Mouse (Mus musculus): ENCODE measurements around the gene Cadm2. TPM values are rescaled to one million over a fixed set of nuclear protein-coding genes. Genes with fewer than 3 reads are reported as not detected.

Gene Cadm2
- polyA plus RNA-seq, 1 experiment = 0.04 TPM

DNA sequence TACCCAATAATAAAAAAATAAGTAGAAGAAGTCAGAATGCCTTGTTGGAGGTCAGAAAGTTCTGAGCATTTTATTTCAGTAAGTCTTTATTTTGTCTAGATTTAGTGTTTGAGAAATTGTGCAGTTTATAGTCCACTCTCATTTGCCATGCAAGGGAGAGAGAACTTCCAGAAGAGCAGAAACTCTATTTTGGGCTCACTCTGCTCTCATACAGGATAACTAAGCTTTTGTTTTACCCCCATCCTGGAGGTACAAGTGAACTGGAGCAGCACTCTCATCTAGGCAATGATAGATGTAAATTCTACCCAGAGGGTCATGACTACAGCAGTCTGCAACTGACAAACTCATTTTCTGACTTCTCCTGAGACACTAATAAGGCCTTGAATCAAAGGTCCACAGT is 925.9 kb downstream of the Cadm2 start:
- Histone ChIP-seq H3K27me3 (ENCODE audit: control insufficient read depth, insufficient read depth, low read length) (no peaks in the 10 kb centered on the region), H3K4me3 (ENCODE audit: low read depth, low read length) (no peak overlapping the region), H3K4me1 (ENCODE audit: control insufficient read depth, insufficient read depth, insufficient read length, low read length) (no peaks in the 10 kb centered on the region), H3K36me3 (ENCODE audit: control insufficient read depth, insufficient read depth, low read length) (no peaks in the 10 kb centered on the region), H3K27ac (ENCODE audit: insufficient read depth, low read depth, low read length) (no peak overlapping the region)
- TF ChIP-seq POLR2A (IDR thresholded peaks at IDR 0.05; ENCODE audit: low read depth, low read length) (no peak), CTCF (IDR thresholded peaks at IDR 0.05; ENCODE audit: extremely low read depth, insufficient read length, insufficient replicate concordance, low read depth, low read length) (no peak)

DNA sequence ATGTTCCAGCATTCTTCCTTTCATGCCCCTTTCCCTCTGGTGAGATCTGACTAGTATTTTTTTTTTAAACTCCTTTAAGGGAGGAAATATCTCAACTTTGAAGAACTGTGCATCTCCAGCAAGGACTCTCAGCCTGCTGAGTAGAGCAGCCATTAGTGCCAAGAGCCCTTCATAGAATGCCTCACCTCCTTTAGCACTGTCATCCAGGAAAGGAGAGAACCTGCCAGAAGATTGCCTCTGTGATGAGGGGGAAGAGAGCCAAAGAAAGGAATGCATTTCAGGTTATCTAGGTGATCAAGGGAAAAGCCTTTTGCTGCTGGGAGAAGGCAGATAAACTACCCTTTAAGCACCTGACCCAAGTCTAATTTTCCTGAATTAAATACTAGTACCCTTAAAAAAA is 943.5 kb downstream of the Cadm2 start:
- Histone ChIP-seq H3K27me3 (ENCODE audit: control insufficient read depth, insufficient read depth, low read length) (no peaks in the 10 kb centered on the region), H3K27ac (ENCODE audit: insufficient read depth, low read depth, low read length) (no peak overlapping the region), H3K36me3 (ENCODE audit: control insufficient read depth, insufficient read depth, low read length) (no peaks in the 10 kb centered on the region), H3K4me1 (ENCODE audit: control insufficient read depth, insufficient read depth, insufficient read length, low read length) (no peaks in the 10 kb centered on the region), H3K4me3 (ENCODE audit: low read depth, low read length) (no peak overlapping the region)
- TF ChIP-seq POLR2A (IDR thresholded peaks at IDR 0.05; ENCODE audit: low read depth, low read length) (no peak), CTCF (IDR thresholded peaks at IDR 0.05; ENCODE audit: extremely low read depth, insufficient read length, insufficient replicate concordance, low read depth, low read length) (no peak)

DNA sequence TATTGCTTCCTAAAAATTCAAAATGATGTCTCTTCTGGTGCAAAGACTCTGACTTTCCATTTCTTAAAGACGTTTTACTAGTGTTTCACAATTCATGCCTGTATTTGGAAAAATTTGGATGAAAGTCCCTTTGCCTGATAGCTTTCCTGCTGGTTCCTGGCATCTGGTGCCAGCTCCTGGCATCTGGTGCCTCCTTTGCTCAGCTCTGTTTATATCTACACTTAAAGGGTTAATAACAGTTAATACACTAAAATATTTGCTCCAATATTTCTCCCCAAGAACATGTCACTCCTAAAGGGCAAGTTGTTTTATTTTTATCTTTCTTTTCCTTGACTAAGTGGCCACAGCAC is 969.7 kb downstream of the Cadm2 start:
- TF ChIP-seq POLR2A (IDR thresholded peaks at IDR 0.05; ENCODE audit: low read depth, low read length) (no peak), CTCF (IDR thresholded peaks at IDR 0.05; ENCODE audit: extremely low read depth, insufficient read length, insufficient replicate concordance, low read depth, low read length) (no peak)
- Histone ChIP-seq H3K4me3 (ENCODE audit: low read depth, low read length) (no peak overlapping the region), H3K36me3 (ENCODE audit: control insufficient read depth, insufficient read depth, low read length) (no peaks in the 10 kb centered on the region), H3K27ac (ENCODE audit: insufficient read depth, low read depth, low read length) (no peak overlapping the region), H3K27me3 (ENCODE audit: control insufficient read depth, insufficient read depth, low read length) (no peaks in the 10 kb centered on the region), H3K4me1 (ENCODE audit: control insufficient read depth, insufficient read depth, insufficient read length, low read length) (no peaks in the 10 kb centered on the region)
- 64% methylated on average over 1 of the region's 1 CpGs for WGBS

DNA sequence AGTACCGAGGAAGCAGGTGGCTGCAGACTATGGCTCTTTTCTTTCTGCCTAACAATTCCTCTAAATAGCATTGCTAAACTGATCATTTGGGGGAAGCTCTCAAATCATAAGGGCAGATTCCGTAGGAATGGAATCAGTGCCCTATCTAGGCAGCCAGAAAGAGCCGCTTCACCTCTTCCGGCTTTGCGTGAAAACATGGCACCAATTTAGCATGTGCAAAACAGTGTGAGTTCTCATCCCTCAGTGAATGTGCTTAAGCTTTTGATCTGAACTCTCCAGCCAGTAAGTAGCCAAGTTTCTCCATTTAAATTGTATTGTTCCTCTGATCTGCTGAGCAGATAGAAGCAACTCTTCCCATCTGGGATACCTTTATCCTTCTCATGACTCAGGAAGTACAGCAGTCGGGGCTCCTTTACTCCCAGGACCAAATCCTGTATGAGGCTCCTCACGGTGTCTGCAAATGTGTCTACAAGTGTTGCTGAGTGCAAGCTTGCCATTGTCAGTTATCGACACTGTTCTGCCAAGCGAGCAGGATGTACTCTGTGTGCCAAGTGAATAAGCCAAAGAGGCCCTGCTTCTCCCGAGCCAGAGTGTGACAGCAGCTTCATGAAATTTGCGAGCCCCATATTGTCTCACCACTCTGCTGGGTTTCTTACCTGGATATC is 970.2 kb downstream of the Cadm2 start:
- TF ChIP-seq POLR2A (IDR thresholded peaks at IDR 0.05; ENCODE audit: low read depth, low read length) = no peak
- no peak for TF ChIP-seq CTCF (IDR thresholded peaks at IDR 0.05; ENCODE audit: extremely low read depth, insufficient read length, insufficient replicate concordance, low read depth, low read length)
- 87% methylated on average over 11 of the region's 11 CpGs for WGBS
- no peaks in the 10 kb centered on the region for H3K4me1 ChIP-seq (ENCODE audit: control insufficient read depth, insufficient read depth, insufficient read length, low read length)

DNA sequence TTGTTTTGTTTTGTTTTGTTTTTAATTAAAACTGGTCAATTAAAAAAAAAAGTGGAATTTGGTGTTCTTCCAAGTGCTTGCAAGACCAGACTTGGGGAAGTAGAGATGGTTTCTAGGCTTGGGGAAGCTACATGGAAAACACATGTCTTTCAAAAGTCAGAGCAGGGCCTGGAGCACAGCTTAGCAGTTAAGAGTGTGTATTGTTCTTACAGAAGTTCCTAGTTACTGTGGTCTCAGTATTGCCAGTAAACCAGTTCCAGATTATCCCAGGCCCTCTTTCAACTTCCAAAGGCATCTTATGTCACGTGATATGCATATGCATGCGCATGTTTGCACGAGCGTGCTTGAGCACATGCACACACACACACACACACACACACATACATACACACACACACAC is 972.9 kb downstream of the Cadm2 start:
- 88% methylated on average over 4 of the region's 4 CpGs for WGBS
- Histone ChIP-seq H3K36me3 (ENCODE audit: control insufficient read depth, insufficient read depth, low read length) (no peaks in the 10 kb centered on the region), H3K27me3 (ENCODE audit: control insufficient read depth, insufficient read depth, low read length) (no peaks in the 10 kb centered on the region), H3K4me3 (ENCODE audit: low read depth, low read length) (no peak overlapping the region), H3K27ac (ENCODE audit: insufficient read depth, low read depth, low read length) (no peak overlapping the region), H3K4me1 (ENCODE audit: control insufficient read depth, insufficient read depth, insufficient read length, low read length) (no peaks in the 10 kb centered on the region)
- TF ChIP-seq CTCF (IDR thresholded peaks at IDR 0.05; ENCODE audit: extremely low read depth, insufficient read length, insufficient replicate concordance, low read depth, low read length) (no peak), POLR2A (IDR thresholded peaks at IDR 0.05; ENCODE audit: low read depth, low read length) (no peak)

More for the DNA sequence above, 970.2 kb downstream of the Cadm2 start:
- Histone ChIP-seq H3K27me3 (ENCODE audit: control insufficient read depth, insufficient read depth, low read length) (no peaks in the 10 kb centered on the region), H3K4me3 (ENCODE audit: low read depth, low read length) (no peak overlapping the region), H3K36me3 (ENCODE audit: control insufficient read depth, insufficient read depth, low read length) (no peaks in the 10 kb centered on the region), H3K27ac (ENCODE audit: insufficient read depth, low read depth, low read length) (no peak overlapping the region)

DNA sequence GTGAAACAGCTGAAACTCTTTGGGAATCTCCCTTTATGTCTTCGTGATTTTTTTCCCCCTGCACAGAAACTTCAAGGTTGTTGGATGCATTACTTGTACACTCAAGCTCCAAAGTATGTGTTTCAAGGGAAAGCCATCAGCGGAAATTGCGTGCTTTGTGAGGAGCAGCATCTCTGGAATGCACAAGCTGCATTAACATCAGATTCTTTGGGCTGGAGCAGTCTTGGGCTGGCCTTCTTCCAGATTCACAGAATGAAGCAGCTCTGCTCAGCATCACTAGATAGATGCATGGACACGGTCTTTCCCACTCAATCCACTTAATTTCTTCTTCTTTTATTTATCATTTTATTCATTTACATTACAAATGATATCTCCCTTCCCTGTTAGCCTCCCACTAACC is 977.1 kb downstream of the Cadm2 start:
- TF ChIP-seq CTCF (IDR thresholded peaks at IDR 0.05; ENCODE audit: extremely low read depth, insufficient read length, insufficient replicate concordance, low read depth, low read length) (no peak), POLR2A (IDR thresholded peaks at IDR 0.05; ENCODE audit: low read depth, low read length) (no peak)
- Histone ChIP-seq H3K27ac (ENCODE audit: insufficient read depth, low read depth, low read length) (no peak overlapping the region), H3K4me3 (ENCODE audit: low read depth, low read length) (no peak overlapping the region), H3K4me1 (ENCODE audit: control insufficient read depth, insufficient read depth, insufficient read length, low read length) (no peaks in the 10 kb centered on the region), H3K27me3 (ENCODE audit: control insufficient read depth, insufficient read depth, low read length) (no peaks in the 10 kb centered on the region), H3K36me3 (ENCODE audit: control insufficient read depth, insufficient read depth, low read length) (no peaks in the 10 kb centered on the region)
- 56% methylated on average over 4 of the region's 4 CpGs for WGBS

DNA sequence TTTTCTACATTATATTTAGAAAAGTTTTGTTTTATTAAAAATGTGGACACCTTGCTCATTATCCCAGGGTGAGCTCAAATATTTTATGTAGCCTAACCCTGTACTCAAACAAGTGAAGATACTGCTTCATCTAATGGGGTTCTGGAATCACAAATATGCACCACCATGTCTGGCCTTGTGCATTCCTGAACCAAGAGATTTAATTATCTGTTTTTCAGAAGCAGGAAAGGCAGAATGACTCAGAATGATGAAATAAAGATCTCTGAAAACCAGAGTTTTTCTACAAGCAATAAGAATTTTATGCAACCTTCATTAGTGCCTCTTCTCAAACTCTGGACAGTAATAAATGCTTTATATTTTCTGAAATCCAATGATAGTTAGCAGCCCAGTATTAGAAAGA is 993.2 kb downstream of the Cadm2 start:
- Histone ChIP-seq H3K4me3 (ENCODE audit: low read depth, low read length) (no peak overlapping the region), H3K36me3 (ENCODE audit: control insufficient read depth, insufficient read depth, low read length) (no peaks in the 10 kb centered on the region), H3K27me3 (ENCODE audit: control insufficient read depth, insufficient read depth, low read length) (no peaks in the 10 kb centered on the region), H3K4me1 (ENCODE audit: control insufficient read depth, insufficient read depth, insufficient read length, low read length) (no peaks in the 10 kb centered on the region), H3K27ac (ENCODE audit: insufficient read depth, low read depth, low read length) (no peak overlapping the region)
- TF ChIP-seq POLR2A (IDR thresholded peaks at IDR 0.05; ENCODE audit: low read depth, low read length) (no peak), CTCF (IDR thresholded peaks at IDR 0.05; ENCODE audit: extremely low read depth, insufficient read length, insufficient replicate concordance, low read depth, low read length) (no peak)

Measured in small intestine, adult 2 months (tissue).